Mouse (Mus musculus) kidney, adult 2 months (tissue): ENCODE measurements around the gene Sox12.

Experiments
- CTCF ChIP-seq: fragments of 200-500 bp; conservative IDR thresholded peaks from 2 replicates; pipeline ENCODE4 v1.5.1; 2011; ENCODE audit warnings: low read depth, mild to moderate bottlenecking, control low read depth, low read length, moderate library complexity, mixed read lengths; ENCODE audit not compliant: insufficient read depth, insufficient read length
- POLR2A ChIP-seq: fragments of 200-500 bp; IDR thresholded peaks from one replicate; pipeline ENCODE4 v1.6.1; 2011; ENCODE audit warnings: low read depth, low read length, control low read depth

GRCm38 (mm10) chr2:152349205-152349604, 48.7 kb downstream of the Sox12 start:
- TF ChIP-seq POLR2A (no peak), CTCF (no peak)
